Mouse (Mus musculus): ENCODE measurements around the gene Smpd1. TPM values are rescaled to one million over a fixed set of nuclear protein-coding genes. Genes with fewer than 3 reads are reported as not detected.

The Smpd1 gene
- polyA plus RNA-seq, 1 experiment = 31.3 TPM

DNA sequence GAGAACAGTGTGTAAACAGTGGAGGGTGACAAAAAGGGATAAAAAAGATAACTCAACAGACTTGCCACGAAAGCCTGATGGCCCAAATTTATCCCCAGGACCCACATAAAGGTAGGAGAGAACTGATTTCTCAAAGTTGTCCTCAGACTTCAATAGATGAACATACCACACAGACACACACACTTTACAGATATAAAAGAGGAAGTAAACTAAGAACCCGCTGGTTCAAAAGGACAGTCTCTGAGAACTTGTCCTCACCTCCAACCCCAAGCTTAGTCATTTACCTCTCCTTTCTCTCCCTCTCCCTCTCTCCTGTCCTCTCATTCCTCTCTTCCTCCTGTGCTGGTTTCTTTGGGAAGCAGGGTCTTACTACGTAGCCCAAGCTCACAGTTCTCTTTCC, 8.2 kb downstream of the Smpd1 start:
- no peak for DNase-seq (ENCODE audit: low spot score)

DNA sequence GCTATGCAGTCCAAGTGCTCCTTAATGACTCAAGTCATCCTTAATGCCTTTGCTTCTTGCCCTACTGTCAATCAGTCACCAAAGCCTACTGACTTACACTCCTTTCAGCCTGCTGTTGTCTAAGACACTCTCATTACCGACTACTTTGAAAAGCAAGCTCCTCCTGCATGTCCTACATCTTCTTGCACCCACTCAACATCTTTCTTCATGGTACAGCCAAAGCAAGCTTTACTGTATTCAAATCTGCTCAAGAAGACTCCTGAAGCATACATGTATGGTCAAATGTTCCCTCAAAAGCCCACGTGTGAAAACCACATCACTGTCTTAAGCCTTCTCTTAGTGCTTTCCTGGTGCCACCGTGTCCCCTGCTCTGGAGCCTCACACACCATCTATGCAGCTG, 9.2 kb downstream of the Smpd1 start:
- no peak for DNase-seq (ENCODE audit: low spot score)

DNA sequence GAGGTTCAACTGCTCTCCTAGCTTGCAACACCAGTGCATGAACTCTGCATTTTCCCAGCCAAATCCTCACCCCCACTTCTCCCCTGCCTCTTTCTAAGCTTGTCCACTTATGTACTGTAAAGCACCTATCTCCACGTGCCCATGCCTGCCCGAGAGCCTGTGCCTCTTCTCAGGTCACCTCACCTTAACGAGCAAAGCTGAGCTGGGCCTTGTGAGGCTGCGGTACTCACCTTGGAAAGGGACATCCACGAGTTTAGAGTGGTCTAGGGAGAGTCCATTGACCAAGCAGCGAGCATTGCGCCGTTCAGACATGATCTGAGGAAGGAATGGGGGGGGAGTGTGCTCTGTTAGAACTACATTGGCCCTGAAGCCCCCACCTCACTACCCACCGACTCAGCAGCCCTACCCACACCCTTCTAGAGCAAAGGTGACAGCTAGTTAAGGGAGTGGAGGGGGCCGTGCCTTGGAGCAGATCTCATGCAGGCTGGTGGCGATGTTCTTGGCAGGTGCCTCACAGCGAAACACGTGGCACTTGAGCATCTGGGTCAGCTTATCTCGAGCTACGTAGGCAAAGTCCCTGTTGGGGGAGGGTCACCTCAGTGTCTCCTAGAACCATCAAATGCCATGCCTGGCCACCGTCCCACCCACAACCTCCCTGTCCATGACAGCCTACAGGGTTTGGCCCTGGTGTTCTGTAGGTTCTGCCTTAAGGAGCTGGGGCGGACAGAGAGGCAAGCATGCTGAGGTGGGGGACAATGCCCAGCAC, 11.1 kb downstream of the Smpd1 start:
- DNase-seq (ENCODE audit: low spot score) = no peak

DNA sequence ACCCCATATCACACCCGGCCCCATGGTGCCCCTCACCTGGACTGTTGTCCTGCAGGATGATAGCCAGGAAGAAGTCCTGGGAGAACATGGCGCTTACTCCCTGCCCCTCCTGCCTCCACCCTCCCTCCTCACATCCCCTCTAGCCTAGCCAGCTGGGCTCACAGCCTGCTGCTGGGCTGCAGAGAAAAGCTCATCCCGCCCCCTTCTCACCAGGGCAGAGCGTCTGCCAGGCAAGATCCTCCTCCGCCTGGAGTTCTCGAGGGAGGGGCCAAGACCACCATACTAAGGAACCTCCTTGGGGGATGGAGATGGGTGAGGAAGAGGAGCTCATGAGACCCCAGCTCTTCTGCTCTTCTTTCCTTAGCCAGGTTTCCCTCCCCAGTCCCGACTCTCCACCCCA, 14.4 kb downstream of the Smpd1 start:
- DNase-seq (ENCODE audit: low spot score) = no peak

DNA sequence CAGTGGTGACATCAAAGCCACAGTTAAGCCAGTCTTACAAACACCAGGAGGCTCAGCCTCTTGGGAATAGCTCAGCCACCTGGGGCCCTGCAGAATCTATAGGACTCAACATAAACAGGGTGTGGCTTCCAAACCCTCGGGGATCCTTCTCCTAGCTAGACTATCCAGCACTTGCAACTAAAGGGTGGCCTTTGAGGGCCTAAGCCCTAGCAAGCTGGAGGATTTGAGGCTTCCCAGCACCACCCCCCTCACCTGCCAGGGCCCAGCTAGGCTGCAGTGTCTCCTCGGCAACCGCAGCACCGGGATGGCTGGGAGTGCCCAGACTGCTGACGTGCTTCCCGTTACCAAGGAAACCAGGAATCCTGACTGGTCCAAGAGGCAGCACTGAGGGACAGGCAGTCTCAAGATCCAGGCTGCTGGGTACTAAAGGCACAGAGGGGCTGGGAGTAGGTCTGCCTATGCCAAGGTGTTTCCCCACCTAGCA, 14.9 kb downstream of the Smpd1 start:
- no peak for DNase-seq (ENCODE audit: low spot score)

DNA sequence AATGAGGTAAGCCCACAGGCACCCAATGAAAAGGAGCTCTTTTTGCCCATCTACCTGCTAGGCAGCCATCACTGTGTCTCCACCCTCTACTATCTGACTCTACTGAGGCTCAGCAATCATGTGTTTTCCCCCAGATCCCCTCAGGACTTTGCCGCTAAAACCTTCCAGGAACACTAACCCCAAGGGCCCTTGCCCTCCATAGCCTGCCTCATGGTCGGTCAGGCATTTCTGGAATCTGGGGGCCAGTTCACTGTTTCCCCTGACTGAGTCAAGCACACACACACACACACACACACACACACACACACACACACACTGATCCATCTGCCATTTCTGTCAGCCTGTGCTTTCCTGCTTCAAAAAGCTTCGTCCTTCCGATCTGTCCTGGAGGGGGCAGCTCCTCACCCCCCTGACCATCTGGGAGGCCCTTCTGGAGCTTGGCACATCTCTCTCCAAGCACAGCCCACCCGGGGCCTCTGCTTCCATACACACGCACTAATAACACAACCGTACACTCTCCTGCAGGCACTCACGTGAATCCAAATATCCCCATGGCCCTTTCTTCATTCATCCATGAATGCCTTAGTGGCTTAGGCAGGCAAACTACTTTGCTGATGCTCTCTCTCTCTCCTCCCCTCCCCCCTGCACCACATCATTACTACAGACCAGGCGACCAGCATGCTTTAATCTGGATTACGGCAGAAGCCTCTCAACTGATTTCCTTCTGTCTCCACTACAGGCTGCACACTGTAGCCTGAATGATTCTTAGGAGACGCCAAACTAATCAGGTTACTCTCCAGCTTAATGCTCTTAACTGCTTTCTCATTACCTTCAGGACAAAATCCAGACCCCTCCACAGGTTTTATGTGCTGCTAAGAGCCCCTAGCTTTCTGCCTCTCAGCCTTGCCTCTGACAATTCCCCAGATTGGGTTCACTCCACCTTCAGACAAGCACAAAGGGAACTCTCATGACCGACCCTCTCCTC, 15.6 kb downstream of the Smpd1 start:
- DNase-seq (ENCODE audit: low spot score) = no peak

DNA sequence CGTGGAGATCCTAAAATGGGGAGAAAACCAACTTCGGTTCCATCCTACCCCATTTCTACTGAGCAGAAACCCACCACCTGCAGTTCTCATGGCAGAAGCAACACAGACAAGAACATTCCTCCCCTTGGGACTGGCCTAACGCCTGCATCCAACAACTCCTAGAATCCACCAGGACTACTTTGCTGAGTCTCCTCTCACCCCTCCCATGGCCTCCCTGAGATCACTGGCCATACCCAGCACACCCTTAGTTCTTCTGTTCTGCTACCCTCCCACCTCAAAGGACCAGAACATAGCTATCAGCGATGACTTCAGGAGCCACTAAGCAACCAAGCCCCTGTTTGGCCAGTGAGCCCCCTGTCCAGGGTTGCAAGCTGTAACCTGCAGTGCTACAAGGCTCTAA, 16.6 kb downstream of the Smpd1 start:
- DNase-seq (ENCODE audit: low spot score) = no peak

DNA sequence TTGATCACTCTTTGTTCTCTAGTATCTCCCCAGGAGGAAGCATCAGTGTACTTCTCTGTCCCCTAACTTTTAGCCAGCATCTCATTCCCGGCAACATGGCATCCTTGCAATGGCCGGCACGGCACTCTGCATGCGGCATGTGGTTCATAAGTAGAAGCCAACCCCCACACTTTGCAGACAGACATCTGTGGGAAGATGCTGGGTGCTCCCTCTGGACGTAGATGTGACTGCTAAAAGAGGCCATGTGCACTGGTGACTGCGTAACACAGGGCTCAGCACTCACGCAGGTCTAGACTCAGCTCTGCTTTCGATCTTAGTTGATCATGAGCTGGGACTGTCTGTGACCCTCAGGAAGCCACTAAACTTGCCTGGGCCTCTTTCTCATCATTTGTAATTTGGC, 18.8 kb downstream of the Smpd1 start:
- DNase-seq (ENCODE audit: low spot score) = no peak

DNA sequence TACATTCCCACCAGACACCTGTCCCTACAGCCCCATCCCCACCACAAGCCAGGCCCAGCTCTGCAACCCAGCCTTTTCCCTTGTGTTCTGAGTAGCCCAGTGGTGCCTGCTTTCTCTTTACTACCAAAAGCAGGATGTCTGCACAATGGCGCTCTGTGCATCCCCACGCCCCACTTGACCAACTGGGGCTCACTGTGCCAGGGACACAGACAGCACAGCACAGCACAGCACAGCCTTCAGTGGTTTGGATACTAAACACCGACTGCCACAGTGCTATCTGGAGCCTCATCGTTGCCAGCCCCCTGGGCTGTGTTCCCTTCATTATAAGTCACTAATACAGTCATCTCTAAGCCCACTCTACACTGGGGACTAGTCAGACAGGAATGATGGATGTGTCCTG, 20.4 kb downstream of the Smpd1 start:
- DNase-seq (ENCODE audit: low spot score) = no peak

DNA sequence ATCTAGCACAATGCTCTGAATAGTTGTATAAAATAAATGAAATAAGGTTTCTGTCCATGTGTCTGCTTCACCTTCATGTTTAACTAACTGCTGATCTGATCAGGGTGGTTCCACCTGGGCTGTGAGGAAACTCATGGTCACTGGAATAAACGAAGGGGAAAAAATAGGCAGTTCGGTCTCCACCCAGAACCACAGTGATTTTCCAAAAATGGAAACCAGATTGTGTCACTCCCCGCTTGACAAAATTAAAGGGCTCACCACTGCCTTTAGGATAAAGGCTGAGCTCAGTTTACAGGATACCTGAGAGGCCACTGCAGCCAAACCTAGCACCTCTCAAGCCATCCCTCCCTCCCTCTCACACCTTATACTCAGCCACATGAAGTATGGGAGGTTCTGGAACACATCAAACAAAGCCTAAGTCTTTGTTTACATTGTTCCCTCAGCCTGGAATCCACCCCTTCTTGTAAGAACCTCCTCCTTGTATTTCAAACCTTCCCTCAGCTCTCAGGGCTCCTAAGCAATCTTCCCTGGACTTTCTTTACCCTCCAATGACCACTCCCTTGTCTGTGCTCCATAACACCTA, 22.1 kb downstream of the Smpd1 start:
- no peak for DNase-seq (ENCODE audit: low spot score)

DNA sequence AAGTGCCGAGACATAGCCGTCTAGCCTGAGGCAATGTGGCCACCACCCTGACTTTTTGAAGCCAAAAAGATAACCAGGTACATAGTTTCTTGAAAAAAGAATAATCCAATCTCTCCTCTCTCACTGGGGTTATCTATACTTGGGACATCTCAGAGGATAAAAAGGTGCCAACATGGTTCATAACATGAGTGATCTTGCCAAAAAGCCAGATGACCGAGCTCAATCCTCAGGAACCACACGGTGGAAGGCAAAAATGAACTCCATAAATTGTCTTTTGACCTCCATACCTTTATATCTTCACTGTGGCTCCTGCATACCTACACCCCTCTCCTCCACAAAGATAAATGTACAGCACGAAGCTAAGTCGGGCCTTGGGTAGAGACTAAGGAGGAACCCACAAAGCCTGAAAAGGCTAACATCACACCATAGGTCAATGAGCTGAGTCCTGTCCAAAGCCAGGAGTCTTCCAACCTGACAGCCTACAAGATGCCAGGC, 23.3 kb downstream of the Smpd1 start:
- DNase-seq (ENCODE audit: low spot score) = no peak

DNA sequence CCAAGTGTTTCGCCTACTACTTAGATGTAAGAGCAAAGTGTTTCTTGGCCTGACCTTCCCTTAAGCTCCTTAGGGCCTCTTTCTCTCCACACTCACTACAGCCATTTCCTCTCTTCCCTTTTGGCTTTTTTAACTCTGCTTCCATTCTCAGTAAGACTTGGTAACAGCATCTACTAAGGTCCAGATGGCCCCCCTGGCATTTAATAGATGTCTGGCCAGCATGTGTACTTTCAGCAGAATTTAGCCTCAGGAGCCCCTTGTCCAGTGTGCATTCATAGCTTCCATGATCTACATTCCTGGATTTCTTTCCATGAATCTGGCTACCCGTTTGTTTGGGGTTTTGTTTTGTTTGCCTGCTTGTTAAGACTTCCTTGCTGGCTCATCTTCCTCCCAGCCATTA, 24.3 kb downstream of the Smpd1 start:
- no peak for DNase-seq (ENCODE audit: low spot score)

DNA sequence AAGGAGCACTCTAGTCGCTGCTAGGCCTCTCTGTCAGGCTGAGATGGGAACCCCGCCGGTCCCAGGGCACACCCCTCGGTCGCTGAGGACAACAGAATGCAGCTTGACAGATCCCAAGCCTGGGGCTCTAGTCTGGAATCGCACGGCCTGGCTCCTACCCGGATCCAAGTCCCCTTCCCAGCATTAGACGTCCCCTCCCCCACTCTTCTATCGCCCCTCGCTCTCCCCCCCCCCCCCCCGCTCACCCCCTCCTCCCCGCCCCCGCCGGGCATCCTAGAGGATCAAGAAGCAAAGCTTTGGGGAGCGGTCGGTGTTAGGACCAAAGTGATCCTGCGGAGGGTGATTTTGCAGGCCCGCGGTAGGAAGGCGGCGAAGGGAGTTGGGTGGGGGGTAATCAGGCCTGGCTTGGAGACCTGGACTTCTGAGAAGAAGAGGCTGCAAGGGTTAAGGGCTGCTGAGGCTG, 26.5 kb downstream of the Smpd1 start:
- no peak for DNase-seq (ENCODE audit: low spot score)

DNA sequence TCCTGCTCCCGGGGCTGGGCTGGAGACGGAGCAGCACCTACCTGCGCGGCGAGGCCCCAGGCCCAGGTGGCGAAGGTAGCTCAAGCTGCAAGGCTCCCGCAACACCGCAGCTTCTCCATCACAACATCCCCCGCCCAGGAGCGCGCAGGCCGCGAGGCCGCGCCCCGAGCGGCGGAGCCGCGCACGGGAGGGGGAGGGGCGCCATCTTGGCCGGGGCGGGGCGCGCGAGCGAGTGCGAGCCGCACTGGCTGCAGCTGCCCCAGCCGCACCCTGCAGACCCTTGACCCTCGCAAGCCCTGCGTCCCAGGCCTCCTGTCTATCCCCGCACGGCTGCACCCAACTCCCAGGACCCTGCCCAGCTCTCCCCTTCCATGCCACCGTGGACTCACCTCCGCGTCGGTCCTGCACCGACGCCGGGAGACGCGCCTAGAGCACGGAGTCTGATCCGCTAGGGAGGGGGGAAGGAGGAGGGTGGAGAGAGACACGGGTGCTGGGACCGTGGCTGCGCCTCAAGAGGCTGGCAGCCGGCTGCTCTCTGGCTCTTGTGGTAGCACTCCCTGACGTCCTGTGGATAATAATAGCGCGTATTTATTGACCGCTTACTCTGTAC, 27.0 kb downstream of the Smpd1 start, which contains the start of gene Apbb1:
Apbb1 (minus strand) TSS at position 560 of the 610 bp plus-strand sequence.
- DNase-seq (ENCODE audit: low spot score) = peak; percentile 71

DNA sequence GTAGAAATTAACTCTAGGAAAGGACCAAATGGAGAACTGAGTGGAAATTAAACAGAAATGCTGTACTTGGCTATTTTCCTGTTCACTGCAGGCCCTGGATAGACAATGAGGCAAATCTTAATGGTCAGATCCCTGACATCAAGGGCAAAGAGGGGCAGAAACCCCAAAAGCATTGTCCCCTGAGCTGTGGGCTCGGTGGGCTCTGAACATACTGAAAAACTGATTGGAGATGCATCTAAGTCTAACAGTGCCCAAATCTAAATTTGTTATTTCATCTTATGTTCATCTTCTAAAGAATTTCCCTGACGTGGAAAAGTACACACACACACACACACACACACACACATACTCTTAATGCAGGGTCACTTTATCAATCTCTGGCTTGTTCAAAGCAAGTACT, 27.8 kb downstream of the Smpd1 start:
- DNase-seq (ENCODE audit: low spot score) = no peak

DNA sequence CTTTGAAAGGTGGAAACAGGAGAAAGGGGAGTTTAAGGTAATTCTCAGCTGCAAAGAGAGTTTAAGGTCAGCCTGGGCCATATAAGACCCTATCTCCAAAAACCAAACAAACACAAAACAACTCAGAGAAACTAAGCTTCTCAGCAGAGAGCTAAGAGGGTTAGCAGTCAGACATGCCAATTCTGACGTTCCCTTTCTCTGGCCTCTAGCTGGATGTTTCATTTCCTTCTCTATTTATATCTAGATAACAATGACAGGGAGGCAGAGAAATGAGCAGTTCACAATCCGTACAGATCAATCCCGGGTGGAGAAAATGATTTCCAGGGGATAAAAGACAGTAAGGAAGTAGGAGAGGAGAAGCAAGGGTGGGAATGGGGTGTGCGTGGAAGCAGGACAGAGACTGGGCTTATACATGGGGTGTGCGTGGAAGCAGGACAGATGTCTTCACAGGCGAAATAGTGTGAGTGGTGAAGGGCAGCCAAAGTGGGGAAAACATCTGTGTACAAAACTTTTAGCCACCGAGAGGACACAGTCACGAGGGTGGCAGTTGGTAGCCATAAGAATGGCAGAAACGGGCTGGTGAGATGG, 34.3 kb downstream of the Smpd1 start:
- no peak for DNase-seq (ENCODE audit: low spot score)

DNA sequence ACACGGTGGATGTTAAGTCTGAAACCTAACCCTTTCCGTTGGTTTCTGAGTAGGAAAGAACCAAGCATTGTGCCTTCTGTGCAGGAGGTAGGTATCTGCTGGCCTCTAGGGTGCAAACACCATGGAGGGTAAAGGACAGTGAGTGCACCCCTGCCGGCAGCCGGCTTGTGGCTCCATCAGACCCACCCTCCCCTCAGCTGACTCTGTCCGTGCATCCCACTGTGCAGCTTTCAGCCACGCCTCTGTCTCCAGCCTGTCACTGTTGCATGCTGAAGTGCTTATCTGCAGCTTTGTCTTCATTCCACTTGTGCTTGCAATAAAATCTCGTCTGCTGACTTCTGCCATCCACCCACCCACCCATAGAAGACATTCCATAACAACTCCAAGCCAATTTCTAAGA, 35.9 kb downstream of the Smpd1 start:
- DNase-seq (ENCODE audit: low spot score) = no peak

DNA sequence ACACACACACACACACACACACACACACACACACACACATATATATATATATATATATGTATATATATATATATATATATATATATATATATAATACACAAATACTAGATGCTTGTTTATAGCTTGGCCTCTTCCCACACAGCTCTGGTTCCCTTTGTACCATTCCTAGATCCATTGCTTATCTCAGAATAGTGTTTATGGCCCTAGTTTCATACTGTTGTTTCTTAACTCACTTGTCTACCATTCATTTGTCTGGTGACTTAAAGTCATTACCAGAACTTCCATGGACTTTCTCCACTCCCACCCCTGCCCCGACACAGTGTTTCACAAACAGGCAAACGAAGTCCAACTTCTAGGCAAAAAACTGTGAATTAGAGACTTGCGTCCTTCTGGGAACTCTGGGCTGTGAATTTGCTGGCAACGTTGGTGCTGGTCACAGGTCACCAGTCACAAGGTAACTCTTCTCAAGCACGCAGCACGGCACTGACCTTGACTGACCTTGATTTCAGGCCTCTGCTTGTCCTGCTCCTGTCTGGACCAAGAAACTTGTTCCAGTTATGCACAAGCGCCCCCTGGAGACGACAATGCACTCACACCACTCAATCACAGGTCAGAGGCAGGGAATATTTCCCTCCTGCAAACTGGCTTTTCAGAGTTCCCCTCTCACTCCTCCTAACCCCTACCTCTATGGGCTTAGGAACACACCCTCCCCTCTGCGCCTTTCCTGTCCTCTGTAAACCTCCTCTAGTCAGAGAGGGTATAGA, 48.9 kb downstream of the Smpd1 start:
- DNase-seq (ENCODE audit: low spot score) = peak; percentile 38

All from urinary bladder, adult 2 months (tissue).